Mouse (Mus musculus) erythroblast, adult 5-6 weeks (primary cell): ENCODE data around the gene BC051019. TPM values are rescaled to one million over a fixed set of nuclear protein-coding genes. Genes with fewer than 3 reads are reported as not detected.

Experiments used
- ATAC-seq: replicated peaks from 2 replicates; pipeline ENCODE4 v1.8.0; 2016; ENCODE audit warnings: moderate number of reproducible peaks, mild to moderate bottlenecking, moderate TSS enrichment, inconsistent platforms; ENCODE audit not compliant: poor library complexity, low FRiP score, severe bottlenecking
- total RNA-seq, 2 experiments: library from RNA; stranded (forward) in 1 of 2; stranded (reverse) in 1 of 2; fragments of 150-400 nt in 1 of 2; fragments of 200-764, 138-1000 nt in 1 of 2; gene quantifications; 2 replicates each; pipeline versions ENCODE4 v1.2.3 to v1.2.4; 2015 to 2017; ENCODE audit warnings: low replicate concordance in 2 of 2

BC051019 gene
- total RNA-seq (2015; ENCODE audit: low replicate concordance) (not detected in 2 replicates), total RNA-seq (2017; ENCODE audit: low replicate concordance) (not detected in 2 replicates)

DNA sequence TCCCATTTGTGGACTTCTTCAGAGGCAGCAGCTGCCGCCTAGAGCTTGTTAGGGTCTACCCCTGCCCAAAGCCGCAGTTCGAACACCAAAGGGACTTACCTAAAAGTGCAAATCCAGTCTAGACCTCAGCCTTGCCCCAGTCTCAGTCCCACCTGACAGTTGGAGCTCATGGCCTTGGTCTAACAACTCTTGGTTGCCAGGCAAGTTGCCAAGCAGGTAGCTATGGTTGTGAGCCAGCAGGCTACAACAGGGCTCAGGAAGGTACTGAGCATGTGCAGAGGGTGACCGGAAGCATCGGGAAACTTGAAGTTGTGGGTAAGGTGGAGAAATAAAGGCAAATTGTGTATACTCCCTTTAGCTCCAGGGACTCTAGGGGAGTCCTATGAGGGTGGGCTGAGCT, at the start of gene BC051019:
Gene BC051019, minus strand, starts transcription at position 154 of the 400 bp plus-strand sequence.
- no peak for ATAC-seq

DNA sequence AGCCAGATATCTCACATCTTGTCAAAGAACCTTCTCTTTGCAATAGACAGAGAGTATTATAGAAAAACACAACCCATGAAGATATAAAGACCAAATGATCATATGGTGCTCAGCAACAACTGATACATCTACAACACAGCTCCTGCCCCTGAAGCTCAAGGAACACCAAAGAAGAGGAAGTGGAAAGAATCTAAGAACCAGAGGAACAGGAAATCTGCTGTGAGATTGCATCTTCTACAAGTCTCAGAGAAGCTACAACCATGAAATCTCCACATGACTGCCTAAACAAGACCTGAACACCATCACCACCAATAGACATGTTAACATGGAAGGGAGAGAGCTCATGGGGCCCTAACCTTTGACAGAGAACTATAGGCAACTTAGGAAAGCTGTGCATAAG, 48.6 kb upstream of the BC051019 start:
- no peak for ATAC-seq

DNA sequence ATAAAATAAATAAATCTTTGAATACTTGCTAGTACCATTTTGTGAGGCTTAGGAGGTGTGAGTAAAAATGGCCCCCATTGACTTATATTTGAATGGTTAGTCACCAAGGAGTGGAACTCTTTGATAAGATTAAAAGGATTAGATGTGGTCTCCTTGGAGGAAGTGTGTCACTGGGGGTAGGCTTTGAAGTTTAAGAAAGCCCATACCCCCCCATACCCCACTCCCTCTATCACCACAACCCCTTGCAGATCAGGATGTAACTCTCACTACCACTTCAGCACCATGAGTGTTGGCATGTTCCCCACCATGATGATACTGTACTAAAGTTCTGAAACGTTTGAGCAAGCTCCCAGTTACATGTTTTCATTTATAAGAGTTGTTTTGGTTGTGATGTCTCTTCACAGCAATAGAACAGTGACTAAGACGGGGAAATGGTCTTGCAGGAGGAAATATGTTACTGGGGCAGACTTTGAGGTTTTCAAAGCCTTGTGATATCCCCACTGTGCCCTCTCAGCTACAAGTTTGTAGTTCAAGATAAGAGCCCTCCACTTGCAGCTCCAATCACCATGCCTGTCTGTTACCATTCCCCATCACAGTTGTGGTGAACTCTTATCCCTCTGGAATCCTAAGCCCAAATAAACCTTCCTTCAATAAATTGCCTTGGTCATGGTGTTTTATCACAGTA, 45.2 kb upstream of the BC051019 start:
- no peak for ATAC-seq

DNA sequence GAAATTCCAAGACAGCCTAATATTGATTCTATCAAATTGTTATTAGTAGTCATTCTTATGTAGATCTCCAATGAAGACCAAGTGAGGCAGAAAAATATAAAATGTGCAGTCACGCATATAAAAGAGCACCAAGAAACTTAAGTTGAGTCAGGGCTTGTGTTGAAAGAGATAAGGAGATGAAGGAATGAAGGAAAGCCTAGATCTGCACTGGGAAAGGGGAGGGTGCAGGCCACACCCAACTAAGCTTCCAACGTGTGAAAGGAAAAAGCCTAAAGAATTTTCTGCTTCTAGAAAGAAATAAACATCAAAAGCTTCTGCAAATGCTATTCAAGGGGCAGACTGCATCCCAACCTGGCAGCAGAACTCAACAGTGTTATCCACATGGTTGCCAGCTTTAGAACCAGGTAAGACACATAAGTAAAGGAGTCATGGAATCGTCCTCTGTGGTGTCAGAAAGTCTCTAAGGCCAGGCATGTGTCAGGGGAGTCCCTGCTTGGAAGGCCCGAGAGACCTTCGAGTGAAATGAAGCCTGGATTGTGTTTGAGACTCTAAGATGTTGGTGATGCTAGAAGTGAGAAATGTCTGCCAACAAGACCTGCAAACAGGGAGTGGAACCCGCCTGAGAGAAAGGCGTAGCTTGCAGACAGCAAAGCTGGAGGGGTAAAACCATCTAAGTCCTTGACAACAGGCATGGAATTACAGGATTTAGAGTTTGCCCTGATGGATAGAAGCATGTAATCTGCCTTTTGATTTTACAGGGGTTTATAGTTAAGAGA, 44.1 kb upstream of the BC051019 start:
- ATAC-seq: peak; percentile 93

DNA sequence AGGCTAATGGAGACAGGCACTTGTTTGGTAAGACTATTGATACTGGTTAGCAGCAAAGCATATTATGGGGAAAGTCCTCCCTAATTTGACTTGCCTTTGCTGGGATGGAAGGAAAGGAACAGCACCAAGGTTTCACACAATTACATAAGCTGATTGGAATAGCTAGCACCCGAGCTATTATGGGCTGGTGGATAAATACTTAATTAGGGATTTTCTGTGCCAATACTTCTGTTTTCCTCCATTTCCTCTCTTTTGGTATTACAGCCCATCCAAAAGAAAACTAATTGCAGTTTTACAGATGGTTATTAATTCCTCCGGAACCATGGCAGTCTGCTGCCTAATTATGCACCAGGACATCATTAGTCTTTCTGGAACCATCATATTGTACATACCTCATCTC, 40.4 kb upstream of the BC051019 start:
- ATAC-seq: no peak

DNA sequence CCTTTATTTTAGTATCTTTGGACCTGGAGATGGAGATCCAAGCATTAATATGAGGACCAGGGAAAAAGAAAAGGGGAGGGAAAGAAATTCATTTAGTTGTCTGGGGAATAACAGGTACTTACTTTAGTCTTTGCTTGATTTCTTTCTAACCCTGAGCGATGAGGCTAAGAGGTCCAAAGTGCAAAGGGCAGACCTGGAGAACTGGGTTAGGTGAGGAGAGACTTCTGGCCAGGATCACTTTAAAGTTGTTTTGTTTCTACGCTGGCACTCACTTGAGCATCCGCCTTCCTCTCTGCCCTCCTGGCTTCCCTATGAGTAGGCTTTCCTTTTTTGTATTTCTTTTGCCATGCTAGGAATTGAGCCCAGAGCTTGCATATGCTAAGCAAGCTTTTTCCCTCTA, 32.6 kb upstream of the BC051019 start:
- ATAC-seq: no peak

DNA sequence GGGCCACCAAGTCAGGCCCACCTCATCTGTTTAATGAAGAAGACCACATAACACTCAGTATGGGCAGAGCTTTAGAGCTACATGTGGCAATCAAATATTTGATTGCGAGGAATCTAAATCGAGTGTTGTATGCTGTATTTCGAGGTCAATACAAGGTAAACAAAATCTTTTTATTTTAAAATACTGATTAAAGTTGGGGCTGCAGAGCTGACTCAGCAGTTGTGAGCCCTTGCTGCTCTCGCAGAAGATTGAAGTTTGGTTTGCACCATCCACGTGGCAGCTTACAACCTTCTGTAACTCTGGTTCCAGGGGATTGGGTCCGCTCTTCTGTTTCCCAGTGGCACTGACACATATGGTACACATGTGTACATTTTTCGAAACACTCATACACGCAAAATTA, 30.4 kb upstream of the BC051019 start:
- no peak for ATAC-seq

DNA sequence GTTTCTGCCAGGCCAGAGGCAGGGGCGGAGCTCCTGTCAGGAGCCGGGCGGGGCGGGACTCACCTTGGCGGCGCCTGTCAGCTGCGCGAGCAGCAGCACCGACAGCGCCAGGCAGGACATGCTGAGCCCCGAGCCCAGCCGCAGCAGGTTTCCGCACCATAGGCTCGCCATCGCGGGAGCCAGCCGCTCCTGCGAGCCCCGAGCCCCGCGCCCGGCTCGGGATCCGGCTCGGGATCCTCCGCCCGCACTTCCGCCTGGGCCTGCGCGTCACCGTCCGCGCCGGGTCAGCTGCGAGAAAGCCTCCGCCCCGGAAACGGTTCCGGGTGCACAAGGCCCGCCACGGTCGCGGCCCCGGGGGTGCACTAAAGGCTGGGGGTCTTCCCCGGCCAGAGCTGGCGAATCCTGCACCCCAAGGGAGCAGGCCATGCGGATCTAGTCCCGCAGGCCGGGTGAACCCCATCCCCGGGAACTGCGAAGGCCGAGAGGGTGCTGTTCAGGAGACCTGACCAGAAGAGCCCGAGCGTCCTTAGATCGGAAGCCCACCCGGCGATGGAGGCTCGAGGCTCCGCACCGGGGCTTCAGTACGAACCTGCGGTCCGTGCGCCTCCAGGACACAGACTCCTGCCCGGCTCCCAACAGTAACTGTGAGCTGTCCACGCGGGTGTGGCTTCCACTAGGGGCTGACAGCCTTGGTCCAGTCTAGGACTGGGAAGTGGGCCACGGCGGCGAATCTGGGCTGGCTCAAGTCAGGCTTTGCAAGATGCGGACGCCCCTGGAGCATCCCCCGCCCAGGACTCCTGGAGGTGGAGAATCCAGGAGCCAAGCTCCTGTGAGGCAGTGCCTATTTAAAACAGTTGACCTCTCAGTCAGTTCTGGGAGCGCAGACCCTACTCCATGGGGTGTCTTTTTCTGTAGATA, 28.6 kb upstream of the BC051019 start, which contains the start of gene Tmem9b:
Gene Tmem9b, minus strand, starts transcription at position 868 of the 918 bp plus-strand sequence.
- peak; percentile 88 for ATAC-seq

DNA sequence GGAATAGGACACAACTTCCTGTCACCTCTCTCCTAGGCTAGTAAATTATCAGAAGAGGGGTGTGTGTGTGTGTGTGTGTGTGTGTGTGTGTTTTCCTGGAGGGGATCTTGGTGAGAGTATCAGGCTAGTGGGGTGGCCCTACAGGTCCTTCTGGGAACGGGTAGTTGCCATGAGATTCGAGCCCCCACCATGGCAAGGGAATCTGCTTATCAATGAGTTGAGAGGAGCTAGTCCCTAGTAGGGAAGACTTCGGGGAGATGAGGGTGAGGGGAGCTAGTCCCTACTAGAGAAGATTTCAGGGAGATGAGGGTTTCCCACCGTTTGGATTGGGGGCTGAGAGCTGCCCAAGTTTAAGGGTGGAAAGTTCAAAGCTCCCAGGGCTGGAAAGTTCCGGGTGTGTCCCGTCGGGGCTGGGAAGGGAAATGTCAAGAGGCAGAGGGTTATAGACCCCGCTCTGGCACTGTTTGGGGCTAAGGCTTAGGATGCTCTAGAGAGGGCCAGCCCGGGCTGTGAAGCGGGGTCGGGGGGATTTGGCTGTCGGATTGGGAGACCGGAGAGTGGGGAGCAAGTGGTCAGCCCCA, 27.9 kb upstream of the BC051019 start:
- ATAC-seq: peak; percentile 60

GRCm38 (mm10) chr7:109747747-109748146, 24.1 kb upstream of the BC051019 start:
- ATAC-seq: no peak

GRCm38 (mm10) chr7:109741703-109742102, 18.1 kb upstream of the BC051019 start:
- ATAC-seq: no peak

DNA sequence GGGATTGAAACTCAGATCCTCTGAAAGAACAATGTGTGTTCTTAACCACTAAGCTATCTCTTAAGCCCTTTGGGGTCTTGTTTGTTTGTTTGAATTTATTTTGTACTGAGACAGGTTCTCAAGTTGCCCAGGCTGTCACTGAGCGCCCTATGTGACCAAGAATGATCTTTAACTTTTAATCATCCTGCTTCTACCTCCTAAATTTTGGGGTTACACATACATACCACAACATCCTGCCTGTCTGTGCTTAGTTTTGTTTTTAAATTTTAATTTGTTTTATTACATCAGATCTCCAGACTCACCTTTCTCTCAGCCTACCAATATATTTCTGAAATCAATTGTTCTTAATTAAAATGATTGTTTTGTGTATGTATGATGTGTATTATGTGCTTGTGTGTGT, 17.4 kb upstream of the BC051019 start:
- ATAC-seq: no peak

GRCm38 (mm10) chr7:109739822-109740370, 16.2 kb upstream of the BC051019 start:
- no peak for ATAC-seq

DNA sequence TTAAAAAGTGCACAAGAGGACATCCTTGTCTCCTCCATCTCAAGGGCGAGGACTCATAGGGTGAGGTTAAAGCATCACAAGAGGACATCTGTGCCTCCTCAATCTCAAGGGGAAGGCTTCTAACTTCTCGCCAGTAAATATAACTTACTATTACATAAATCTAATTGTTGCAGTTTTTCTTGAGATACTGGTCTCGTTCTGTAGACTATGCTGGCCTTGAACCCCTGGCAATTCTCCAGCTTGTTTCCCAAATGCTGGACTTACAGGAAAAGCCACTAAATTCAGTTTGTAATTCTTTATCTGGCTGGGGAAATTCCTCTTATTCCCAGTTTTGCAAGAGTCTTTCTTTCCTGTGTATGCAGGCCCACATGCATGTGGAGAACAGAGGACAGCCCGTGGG, 11.2 kb upstream of the BC051019 start:
- no peak for ATAC-seq

DNA sequence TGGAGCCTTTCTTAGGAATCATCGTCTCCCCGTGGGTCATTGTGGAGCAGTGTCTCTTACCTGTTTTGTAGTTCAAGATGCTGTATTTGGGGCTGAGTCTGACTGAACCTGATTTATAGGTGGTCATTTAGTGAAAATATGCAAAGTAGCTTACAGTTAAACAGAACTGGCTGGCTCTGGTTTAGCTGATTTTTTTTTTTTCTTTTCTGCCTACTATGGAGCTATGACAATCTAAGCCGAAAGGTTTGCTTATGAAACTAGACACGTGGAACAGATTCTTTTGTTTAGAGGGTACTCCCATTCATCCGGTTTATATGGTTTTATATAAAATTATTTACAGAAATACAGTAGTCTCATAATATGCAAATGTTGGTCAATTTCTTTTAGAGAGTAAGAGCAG, 8.0 kb upstream of the BC051019 start, which contains the start of gene Ascl3:
Gene Ascl3, minus strand, starts transcription at position 101 of the 400 bp plus-strand sequence.
- ATAC-seq: no peak

DNA sequence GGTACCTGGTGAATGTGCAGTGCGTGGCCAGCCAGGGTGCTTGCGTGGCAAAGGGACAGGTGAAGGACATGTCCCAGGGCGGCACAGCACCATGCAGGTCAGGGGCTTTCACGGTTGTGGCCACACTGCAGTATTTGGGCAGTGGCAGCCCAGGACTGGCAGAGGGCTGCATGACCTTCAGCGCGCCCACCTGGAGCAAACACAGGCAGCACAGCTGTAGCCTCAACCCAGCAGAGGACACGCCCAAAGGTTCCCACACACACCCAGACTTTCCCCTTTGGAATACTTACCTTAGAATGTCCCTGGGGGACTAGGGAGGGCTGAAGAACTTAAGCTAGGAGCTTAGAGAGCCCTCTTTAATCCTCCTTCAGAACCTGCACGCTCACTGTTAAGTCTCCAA, 536 bp downstream of the BC051019 start:
- no peak for ATAC-seq

GRCm38 (mm10) chr7:109722618-109723017, 1.0 kb downstream of the BC051019 start:
- no peak for ATAC-seq

DNA sequence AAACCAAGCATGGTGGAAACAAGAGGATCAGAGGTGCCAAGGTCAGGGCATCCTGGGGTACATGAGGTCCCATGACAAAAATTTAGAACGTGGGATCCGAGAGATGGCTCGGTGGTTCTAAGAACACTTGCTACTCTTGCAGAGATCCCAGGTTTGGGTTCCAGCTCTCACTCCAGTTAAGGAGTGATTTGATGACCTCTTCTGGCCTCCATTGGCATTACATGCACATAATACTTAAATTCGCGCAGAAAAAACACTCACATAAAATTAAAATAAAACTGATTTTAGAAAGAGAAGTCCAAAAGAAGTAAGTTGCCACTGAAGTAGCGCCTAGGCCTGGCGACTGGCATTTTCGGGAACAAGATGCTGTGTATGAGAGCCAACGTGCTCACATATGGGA, 4.4 kb downstream of the BC051019 start:
- ATAC-seq: no peak

DNA sequence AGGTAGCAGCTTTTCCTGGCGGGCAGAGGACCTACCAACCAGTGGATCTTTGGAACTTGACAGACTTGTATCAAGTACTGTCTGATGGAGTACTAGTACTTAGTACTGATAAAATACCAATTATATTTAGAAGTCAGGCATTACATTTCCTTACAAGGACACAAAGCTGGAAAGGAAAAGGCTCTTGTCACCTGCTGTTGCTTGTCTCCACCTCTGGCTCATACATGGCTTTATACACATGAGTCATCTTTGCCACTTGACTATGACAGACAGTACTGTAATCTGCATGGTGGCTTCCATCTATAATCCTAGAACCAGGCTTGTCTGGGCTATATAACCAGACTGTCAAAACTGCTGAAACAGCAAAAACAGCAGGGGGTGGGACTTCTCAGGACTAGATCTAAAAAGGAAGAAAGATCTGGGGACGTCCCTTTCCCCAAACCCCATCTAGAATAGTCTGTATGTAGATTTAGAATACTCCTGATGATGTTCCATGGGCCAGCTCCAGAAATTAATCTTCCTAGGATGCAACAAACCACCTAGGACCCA, 10.1 kb downstream of the BC051019 start:
- ATAC-seq: no peak
